Mouse (Mus musculus) lung, postnatal 0 days (tissue): ENCODE results near the gene Rsph1.

Source experiments
- CTCF ChIP-seq: IDR thresholded peaks from 2 replicates; pipeline ENCODE4 v1.5.1; 2016; ENCODE audit warnings: antibody characterized with exemption, mild to moderate bottlenecking
- EP300 ChIP-seq: IDR thresholded peaks from 2 replicates; pipeline ENCODE4 v1.6.1; 2016; ENCODE audit warnings: antibody characterized with exemption, mild to moderate bottlenecking, control low read depth

DNA sequence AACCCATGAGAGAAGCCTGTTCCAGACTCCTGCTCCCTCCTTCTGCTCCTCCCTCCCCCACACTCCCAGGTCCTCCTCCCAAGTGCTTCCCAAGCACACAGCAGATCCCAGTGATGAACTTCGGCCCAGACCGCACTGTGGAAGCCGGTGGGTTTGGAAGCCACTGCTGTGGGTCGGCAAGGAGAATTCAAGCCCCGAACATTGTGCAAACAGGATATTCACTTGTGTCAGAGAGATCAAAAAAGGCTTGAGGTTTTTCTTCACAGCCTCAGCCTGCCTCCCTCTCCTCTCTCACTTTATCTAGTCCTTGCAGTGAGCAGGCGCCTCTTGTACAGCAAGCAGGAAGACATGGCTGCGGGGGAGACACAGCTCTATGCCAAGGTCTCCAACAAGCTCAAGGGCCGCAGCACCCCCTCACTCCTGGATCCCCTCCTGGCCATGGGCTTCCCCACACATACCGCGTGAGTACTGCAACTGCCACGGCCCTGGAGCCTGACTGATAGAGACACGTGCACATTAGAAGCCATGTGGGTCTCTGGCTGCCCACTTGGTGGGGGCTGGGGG, 69.3 kb downstream of the Rsph1 start, which contains the start of gene Ubash3a:
- no peak for TF ChIP-seq CTCF
- TF ChIP-seq EP300 = no peak
